Mouse (Mus musculus): Measurements from ENCODE around the gene Cyp27b1. TPM values are rescaled to one million over a fixed set of nuclear protein-coding genes. Genes with fewer than 3 reads are reported as not detected.

Cyp27b1 gene
- polyA plus RNA-seq, 2 experiments, result 0.07 TPM; not detected in 1

GRCm38 (mm10) chr10:127083915-127084306 is 35.9 kb downstream of the Cyp27b1 start:
- TF ChIP-seq CTCF (IDR thresholded peaks at IDR 0.05; ENCODE audit: low read depth) (peak; percentile 23), EP300 (IDR thresholded peaks at IDR 0.05; ENCODE audit: low read depth) (no peak)
- 68% methylated on average over 5 of the region's 5 CpGs for WGBS (ENCODE audit: insufficient replicate concordance)
- Histone ChIP-seq H3K4me3 (ENCODE audit: insufficient read depth in 1 of 2, low read depth in 2 of 2, low read length in 2 of 2) (no peak overlapping the region), H3K27ac (no peak overlapping the region), H3K36me3 (replicated peaks; ENCODE audit: control insufficient read depth, insufficient read depth, low read depth) (no peaks in the 10 kb centered on the region), H3K27me3 (ENCODE audit: control insufficient read depth, insufficient read depth, low read length) (peaks cover 30% of the 10 kb centered on the region), H3K4me1 (replicated peaks; ENCODE audit: control insufficient read depth in 2 of 2, insufficient read depth in 2 of 2, low read length in 1 of 2) (peaks cover 0 to 2% of the 10 kb centered on the region in 2 experiments; a peak in 2 of 4 replicates), H3K4me2 (ENCODE audit: low read depth) (no peak overlapping the region), H3K9me3 (ENCODE audit: control insufficient read depth, low read length) (no peaks in the 10 kb centered on the region), H3K9ac (replicated peaks) (no peak overlapping the region)
- DNase-seq (ENCODE audit: low read depth in 3 of 3, low spot score in 3 of 3), result no peak
- ATAC-seq (ENCODE audit: insufficient read depth), result no peak

GRCm38 (mm10) chr10:127085052-127085451 is 37.0 kb downstream of the Cyp27b1 start:
- no peak for TF ChIP-seq EP300 (IDR thresholded peaks at IDR 0.05; ENCODE audit: low read depth)
- TF ChIP-seq CTCF (IDR thresholded peaks at IDR 0.05; ENCODE audit: low read depth), result no peak
- no peak overlapping the region for H3K9ac ChIP-seq (replicated peaks)
- H3K27ac ChIP-seq, result no peak overlapping the region
- H3K9me3 ChIP-seq (ENCODE audit: control insufficient read depth, low read length), result no peaks in the 10 kb centered on the region
- 79% methylated on average over 9 of the region's 9 CpGs for WGBS (ENCODE audit: insufficient replicate concordance)
- ATAC-seq (ENCODE audit: insufficient read depth) (no peak), DNase-seq (ENCODE audit: low read depth in 3 of 3, low spot score in 3 of 3) (no peak)
- H3K4me3 ChIP-seq (ENCODE audit: insufficient read depth in 1 of 2, low read depth in 2 of 2, low read length in 2 of 2), result no peak overlapping the region
- H3K27me3 ChIP-seq (ENCODE audit: control insufficient read depth, insufficient read depth, low read length), result peaks cover 19% of the 10 kb centered on the region
- peaks cover 0 to 2% of the 10 kb centered on the region in 2 experiments; a peak in 2 of 4 replicates for H3K4me1 ChIP-seq (replicated peaks; ENCODE audit: control insufficient read depth in 2 of 2, insufficient read depth in 2 of 2, low read length in 1 of 2)
- H3K36me3 ChIP-seq (replicated peaks; ENCODE audit: control insufficient read depth, insufficient read depth, low read depth), result no peaks in the 10 kb centered on the region
- H3K4me2 ChIP-seq (ENCODE audit: low read depth), result no peak overlapping the region

- Histone ChIP-seq H3K27me3 (ENCODE audit: control insufficient read depth, insufficient read depth, low read length) (peaks cover 13% of the 10 kb centered on the region), H3K4me1 (replicated peaks; ENCODE audit: control insufficient read depth in 2 of 2, insufficient read depth in 2 of 2, low read length in 1 of 2) (peaks cover 0 to 2% of the 10 kb centered on the region in 2 experiments; a peak in 2 of 4 replicates), H3K9ac (replicated peaks) (no peak overlapping the region), H3K4me2 (ENCODE audit: low read depth) (no peak overlapping the region), H3K36me3 (replicated peaks; ENCODE audit: control insufficient read depth, insufficient read depth, low read depth) (no peaks in the 10 kb centered on the region), H3K9me3 (ENCODE audit: control insufficient read depth, low read length) (no peaks in the 10 kb centered on the region), H3K27ac (no peak overlapping the region), H3K4me3 (ENCODE audit: insufficient read depth in 1 of 2, low read depth in 2 of 2, low read length in 2 of 2) (no peak overlapping the region)
- WGBS (ENCODE audit: insufficient replicate concordance), result 66% methylated on average over 6 of the region's 6 CpGs
- no peak for ATAC-seq (ENCODE audit: insufficient read depth)
- DNase-seq (ENCODE audit: low read depth in 3 of 3, low spot score in 3 of 3), result no peak
- TF ChIP-seq CTCF (IDR thresholded peaks at IDR 0.05; ENCODE audit: low read depth) (no peak), EP300 (IDR thresholded peaks at IDR 0.05; ENCODE audit: low read depth) (no peak)
Observed at GRCm38 (mm10) chr10:127085633-127086032, 37.6 kb downstream of the Cyp27b1 start.

GRCm38 (mm10) chr10:127090560-127091411 is 42.7 kb downstream of the Cyp27b1 start:
- Histone ChIP-seq H3K9me3 (ENCODE audit: control insufficient read depth, low read length) (no peaks in the 10 kb centered on the region), H3K4me1 (replicated peaks; ENCODE audit: control insufficient read depth in 2 of 2, insufficient read depth in 2 of 2, low read length in 1 of 2) (no peaks in the 10 kb centered on the region; a peak in 1 of 4 replicates), H3K36me3 (replicated peaks; ENCODE audit: control insufficient read depth, insufficient read depth, low read depth) (no peaks in the 10 kb centered on the region), H3K27ac (no peak overlapping the region), H3K4me3 (ENCODE audit: insufficient read depth in 1 of 2, low read depth in 2 of 2, low read length in 2 of 2) (no peak overlapping the region), H3K27me3 (ENCODE audit: control insufficient read depth, insufficient read depth, low read length) (peaks cover 9% of the 10 kb centered on the region), H3K4me2 (ENCODE audit: low read depth) (no peak overlapping the region), H3K9ac (replicated peaks) (no peak overlapping the region)
- TF ChIP-seq CTCF (IDR thresholded peaks at IDR 0.05; ENCODE audit: low read depth) (no peak), EP300 (IDR thresholded peaks at IDR 0.05; ENCODE audit: low read depth) (no peak)
- DNase-seq (ENCODE audit: low read depth in 3 of 3, low spot score in 3 of 3) (no peak), ATAC-seq (ENCODE audit: insufficient read depth) (no peak)
- WGBS (ENCODE audit: insufficient replicate concordance), result 61% methylated on average over 57 of the region's 57 CpGs

All from liver, embryonic 14.5 days (tissue).